Mouse (Mus musculus) bone marrow macrophage, adult 2 months (primary cell): Measurements from ENCODE around the gene Nt5c3.

Source experiments
- CTCF ChIP-seq: IDR thresholded peaks from 2 replicates; pipeline ENCODE4 v1.5.1; 2012; ENCODE audit warnings: low read depth, mild to moderate bottlenecking, low read length, moderate library complexity
- POLR2A ChIP-seq: IDR thresholded peaks from 2 replicates; pipeline ENCODE4 v1.6.1; 2012; ENCODE audit warnings: mild to moderate bottlenecking, low read depth, low read length, borderline replicate concordance

- TF ChIP-seq POLR2A (no peak), CTCF (no peak)
Measured at GRCm38 (mm10) chr6:56832830-56833229, 90.9 kb downstream of the Nt5c3 start.
